Mouse (Mus musculus) testis, adult 2 months (tissue): ENCODE measurements around the gene Preb.

Source experiments
- CTCF ChIP-seq: fragments of 200-500 bp; IDR thresholded peaks from 2 replicates; pipeline ENCODE4 v1.5.1; 2012; ENCODE audit warnings: low read depth, mild to moderate bottlenecking, inconsistent platforms, low read length, moderate library complexity; ENCODE audit not compliant: control insufficient read depth, insufficient read depth, insufficient replicate concordance
- POLR2A ChIP-seq: fragments of 200-500 bp; IDR thresholded peaks from 2 replicates; pipeline ENCODE4 v1.6.1; 2012; ENCODE audit warnings: low read depth, mild to moderate bottlenecking, inconsistent platforms, low read length, moderate library complexity; ENCODE audit not compliant: control insufficient read depth

- TF ChIP-seq POLR2A = no peak
- no peak for TF ChIP-seq CTCF
Measured at GRCm38 (mm10) chr5:30910481-30910880, 49.7 kb downstream of the Preb start.
